Mouse (Mus musculus): Measurements from ENCODE around the gene Vav3.

Gene Vav3

DNA sequence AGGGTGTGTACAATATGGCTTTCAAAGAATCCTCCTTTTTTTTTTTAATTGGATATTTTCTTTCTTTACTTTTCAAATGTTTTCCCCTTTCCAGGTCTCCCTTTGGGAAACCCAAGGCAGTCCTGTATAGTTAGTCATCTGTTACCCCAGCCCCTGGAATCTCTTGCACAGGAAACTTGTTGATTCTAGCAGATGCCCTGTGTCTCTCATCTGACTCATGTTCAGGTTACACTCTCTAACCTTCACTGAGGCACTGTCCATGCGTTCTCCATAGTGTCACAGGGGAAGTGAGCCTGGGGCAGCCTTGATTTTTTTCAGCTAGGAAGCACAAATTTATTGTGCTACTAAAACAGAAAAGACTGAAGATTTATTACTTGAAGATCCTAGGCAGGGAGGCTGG lies 262.3 kb downstream of the Vav3 start:
- DNase-seq, result no peak

DNA sequence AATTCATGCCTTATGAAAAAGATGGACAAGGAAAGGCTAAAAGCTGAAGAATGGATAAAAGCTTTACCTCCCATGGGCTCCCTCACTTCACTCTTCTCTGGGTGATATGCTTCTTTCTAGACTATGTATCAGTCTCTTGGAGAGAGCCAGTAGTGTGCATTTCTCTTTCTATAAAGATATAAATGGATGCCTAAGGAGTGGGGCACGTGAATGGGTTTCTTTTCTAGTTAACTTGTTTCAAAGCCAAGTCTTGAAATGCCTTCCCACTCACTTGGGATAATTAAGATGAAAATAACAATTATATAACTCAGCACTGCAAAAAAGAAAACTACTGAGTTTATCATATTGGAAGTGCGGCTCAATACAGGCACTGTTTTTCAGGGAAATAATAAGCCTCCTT lies 265.7 kb downstream of the Vav3 start:
- no peak for DNase-seq

- DNase-seq, result no peak
These were observed 281.3 kb downstream of the Vav3 start for GRCm38 (mm10) chr3:109621721-109622120.

DNA sequence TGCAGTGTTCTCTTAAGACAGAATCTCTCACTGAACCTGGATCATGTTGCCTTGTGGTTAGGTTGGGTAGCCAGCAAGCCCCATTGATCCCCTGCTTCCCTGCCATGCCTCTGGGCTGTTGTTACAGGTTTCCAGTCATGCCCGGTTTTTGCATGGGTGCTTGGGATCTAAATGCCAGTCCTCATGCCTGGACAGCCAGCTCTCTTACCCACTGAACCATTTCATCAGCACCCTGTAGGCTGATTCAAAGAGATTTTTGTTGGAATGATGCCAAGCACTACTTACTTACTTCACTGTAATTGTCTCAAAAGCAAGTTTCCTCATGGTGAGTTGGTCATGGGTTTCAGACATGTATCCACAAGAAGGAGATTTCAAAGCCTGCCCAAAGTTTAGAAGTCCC lies 281.9 kb downstream of the Vav3 start:
- DNase-seq, result no peak

- DNase-seq, result no peak
These were observed 282.4 kb downstream of the Vav3 start for GRCm38 (mm10) chr3:109622816-109623215.

- no peak for DNase-seq
These were observed 283.3 kb downstream of the Vav3 start for GRCm38 (mm10) chr3:109623770-109624169.

DNA sequence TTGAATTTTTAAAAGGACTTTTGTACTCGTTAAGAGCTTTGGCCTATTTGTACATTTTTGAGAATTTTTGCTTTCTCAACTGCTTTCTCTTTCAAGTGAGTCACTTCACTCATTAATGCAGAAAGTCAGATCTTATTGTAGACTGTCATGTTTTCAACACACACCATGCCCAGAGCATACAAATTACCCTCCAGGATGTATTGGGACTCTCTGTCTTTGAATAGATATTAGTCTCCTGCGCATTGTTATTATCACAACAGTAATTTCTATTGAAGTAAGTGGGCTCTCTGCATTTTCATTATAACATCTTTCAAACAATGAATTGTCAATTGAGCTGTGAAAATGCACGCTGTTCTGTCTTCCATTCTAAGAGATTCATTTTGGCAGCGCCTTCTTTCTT lies 295.6 kb downstream of the Vav3 start:
- DNase-seq, result no peak

GRCm38 (mm10) chr3:109639386-109639785 lies 298.9 kb downstream of the Vav3 start:
- DNase-seq, result no peak

DNA sequence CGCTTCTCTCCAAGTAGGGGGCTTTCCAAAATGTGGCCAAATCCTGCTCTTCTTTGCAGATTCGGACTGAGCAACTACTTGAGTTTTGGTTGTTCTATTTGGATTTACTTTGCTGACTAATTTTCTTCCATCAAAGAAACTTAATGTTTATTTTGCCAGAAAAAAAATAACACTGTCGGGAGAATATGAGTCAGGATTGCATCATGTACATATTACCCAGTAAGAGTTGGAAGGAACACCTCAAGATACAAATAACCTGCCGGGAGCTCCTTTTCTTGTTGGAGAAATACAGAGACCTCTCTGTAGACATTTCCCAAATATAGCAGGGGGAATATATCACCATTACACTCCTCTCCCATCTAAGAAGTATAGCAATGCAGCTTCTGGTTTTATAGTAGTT lies 300.3 kb downstream of the Vav3 start:
- no peak for DNase-seq

DNA sequence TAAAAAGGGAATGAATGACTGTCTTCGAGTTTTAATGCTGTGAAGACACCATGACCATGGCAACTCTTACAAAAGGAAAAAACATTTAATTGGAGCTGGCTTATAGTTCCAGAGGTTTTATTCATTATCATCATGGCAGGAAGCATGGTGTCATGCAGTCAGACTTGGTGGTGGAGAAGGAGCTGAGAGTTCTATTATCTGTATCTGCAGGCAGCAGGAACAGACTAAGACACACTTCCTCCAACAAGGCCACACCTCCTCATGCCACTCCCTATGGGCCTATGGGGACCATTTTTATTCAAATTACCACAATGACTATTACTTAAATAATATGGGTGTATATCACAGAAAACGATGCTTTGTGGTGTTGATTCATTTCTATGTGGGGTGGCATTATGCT lies 307.8 kb downstream of the Vav3 start:
- DNase-seq, result no peak

DNA sequence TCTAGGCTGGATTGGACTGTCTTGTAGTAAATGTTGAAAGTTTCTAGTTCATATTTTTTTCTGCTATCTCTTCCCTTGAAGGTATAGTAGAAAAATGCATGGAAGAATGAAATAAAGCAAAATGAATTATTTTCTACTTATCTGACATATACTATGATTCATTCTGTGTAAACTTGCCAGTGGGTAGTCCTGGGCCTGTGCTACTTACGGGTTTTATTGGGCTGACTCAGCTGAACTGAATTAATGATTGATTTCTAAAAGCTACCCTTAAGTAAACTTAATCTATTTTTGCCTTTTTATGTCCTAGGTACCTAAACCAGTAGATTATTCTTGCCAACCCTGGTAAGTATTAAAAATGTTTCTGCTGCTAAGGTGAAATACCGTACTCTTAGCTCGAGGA lies 311.0 kb downstream of the Vav3 start:
- no peak for DNase-seq

- DNase-seq, result no peak
These were observed 312.6 kb downstream of the Vav3 start for GRCm38 (mm10) chr3:109652860-109653631.

DNA sequence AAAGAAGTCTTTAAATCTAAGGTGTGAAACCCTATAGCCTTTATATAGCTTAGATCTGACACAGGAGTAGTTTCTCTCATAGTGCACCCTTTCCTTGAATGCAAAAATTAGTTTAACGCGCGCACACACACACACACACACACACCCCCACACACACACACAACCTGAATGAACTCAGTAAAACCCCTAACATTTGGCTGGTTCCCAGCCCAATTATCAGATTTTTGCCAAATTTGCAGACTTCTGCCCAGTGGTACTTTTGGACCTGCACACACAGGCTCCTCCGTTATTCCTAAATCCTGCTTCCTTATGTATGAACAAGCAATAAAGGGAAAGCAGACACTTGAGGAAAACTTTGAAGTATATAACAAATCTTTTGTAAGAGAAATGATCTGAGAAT lies 313.9 kb downstream of the Vav3 start:
- DNase-seq, result no peak

- DNase-seq, result no peak
These were observed 331.3 kb downstream of the Vav3 start for GRCm38 (mm10) chr3:109671716-109672115.

DNA sequence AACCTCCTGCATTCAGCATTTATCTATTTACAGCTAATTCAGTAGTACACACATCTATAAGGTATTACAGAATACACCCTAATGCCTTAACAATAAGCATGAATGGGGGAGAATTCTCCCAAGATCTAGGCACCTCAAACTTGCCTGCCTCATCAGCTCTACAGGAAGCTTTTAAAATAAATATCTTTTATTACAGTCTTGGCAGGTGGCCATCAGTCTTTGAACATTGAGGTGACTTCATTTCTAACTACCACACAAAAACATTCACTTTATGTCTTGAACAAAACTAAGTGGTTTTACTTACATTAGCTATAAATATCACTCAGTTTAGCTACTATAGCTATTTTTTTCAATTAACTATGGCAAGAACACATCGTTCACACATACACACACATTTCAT lies 332.5 kb downstream of the Vav3 start:
- no peak for DNase-seq

- no peak for DNase-seq
These were observed 339.8 kb downstream of the Vav3 start for GRCm38 (mm10) chr3:109680281-109680680.

- no peak for DNase-seq
These were observed 341.4 kb downstream of the Vav3 start for GRCm38 (mm10) chr3:109681863-109682262.

DNA sequence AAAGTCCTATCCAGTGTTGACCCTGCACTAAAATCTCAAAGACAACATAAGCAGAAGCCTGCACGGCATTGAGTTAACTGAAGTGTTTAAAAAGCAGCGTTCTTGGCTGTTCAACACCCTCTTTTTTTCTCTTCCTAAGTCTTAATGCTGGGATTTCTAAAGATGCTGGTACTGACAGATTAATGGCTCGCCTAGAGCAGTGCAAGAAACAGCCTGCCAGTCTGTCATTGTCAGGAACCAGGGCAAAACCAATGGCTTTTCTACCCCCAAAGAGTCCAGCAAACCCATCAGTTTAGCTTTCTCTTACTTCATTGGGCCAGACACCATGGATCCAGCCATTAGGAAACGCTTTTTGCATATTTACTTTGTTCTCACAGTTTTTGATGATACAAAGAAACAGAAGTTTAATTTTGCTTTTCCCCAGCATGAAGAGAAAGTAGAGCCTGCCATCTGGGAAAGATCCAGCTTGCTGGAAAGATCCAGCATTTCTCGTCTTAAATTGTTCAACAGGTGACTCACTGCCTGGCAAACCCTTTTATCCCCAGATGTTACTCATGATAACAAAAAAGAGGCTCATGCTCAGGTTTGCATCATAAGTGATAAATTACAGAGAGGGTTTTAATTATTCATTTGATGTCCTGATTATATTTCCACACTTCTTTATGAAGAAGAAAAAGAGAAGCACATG lies 343.3 kb downstream of the Vav3 start:
- no peak for DNase-seq

DNA sequence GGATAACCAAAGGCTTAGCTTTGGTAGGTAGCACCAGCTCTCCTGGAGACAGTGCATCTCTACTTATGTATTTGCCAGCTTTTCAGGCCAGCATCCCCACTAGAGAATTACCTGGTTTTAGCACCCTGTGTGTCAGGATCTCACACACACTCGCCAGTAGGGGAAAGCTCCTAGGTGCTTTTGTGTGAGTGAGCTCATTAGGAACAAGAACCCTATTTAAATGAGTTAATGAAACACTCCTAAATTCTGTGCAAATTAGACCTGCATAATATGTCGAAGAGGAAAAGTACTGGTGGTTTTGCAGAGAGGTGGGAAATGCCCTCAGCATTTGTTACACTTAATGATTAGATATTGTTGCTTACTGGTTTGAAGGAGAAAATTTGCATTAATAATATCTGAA lies 350.1 kb downstream of the Vav3 start:
- no peak for DNase-seq

GRCm38 (mm10) chr3:109692613-109693012 lies 352.2 kb downstream of the Vav3 start:
- DNase-seq, result no peak

DNA sequence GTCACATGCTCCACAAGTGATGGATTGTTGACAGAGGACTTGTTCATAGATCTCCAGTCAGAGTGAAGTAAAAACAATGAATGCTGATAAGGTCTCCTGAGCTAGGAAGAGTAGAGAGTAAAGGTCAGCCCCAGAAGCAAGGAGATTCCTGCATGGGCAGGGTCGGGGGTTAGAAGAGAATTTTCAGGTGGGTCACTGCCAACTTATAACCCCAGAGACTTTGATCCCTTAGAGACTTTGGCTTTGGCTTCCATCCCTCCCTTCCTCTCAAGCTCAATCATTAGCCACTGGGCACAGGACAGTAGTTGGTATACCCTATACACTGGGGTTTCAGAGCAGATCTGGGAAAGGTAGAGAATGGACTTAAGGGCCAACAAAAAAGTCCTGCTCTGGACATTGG lies 360.8 kb downstream of the Vav3 start:
- DNase-seq, result no peak

DNA sequence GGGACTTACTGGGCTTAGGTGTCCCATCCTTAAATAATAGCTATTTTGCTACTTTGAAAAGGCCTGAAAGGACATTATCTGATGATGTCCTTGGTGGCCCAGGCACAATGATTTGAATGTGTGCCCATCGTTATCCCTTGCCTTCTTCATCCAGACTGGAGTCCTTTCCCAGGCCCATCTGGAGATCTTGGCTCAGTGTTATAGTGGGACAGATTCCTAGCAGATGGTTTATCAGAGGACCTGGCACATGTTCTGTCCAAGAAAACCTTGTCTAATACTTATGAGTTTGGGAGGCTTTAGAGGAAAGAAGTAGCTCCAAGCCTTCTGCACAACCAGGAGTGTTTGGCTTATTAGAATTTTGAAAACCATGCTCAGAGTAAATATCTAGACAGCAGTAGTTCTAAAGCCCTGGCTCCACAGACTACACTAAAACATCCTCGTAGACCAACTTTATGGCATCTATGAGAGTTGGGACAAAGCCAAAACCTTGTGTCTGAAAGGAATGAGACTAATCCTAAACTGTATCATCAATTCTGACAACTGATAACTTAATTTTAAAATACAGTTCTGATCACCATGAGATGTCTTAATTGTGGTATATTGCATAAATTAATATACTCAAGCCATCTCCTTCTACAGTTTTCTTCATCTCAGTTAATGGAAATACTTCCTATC lies 367.5 kb downstream of the Vav3 start:
- DNase-seq, result no peak

DNA sequence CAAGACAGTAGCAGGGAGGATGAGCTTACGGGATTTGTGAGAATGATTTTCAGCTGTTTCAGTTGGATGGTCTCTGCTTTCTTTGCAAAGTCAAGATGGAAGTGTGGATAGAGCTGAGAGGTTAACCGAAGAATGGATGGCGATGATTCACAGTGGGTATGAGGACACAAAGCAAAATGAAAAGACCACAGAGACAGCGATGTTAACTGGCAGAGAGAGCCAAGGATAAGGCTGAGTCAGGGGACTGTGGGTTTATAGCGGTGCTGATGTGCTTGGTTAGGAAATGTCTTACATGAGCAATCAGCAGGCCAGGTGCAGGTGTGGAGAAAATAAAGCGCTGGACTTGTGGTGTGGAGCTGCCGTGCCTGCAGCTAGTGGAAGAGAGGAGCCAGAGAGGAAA lies 371.3 kb downstream of the Vav3 start:
- no peak for DNase-seq

GRCm38 (mm10) chr3:109714476-109714875 lies 374.0 kb downstream of the Vav3 start:
- no peak for DNase-seq

Measured in B cell, adult 2 months (primary cell).